Mouse (Mus musculus): ENCODE measurements at regions not wholly inside any gene's neighbourhood (a gene's known extent, or its start where the extent isn't known, plus 50 kb on each side); places are given as distances from the start of the nearest gene placed in this dataset.
A peak's percentile ranks its signal among the peaks of the same experiment; 100 is the strongest.

DNA sequence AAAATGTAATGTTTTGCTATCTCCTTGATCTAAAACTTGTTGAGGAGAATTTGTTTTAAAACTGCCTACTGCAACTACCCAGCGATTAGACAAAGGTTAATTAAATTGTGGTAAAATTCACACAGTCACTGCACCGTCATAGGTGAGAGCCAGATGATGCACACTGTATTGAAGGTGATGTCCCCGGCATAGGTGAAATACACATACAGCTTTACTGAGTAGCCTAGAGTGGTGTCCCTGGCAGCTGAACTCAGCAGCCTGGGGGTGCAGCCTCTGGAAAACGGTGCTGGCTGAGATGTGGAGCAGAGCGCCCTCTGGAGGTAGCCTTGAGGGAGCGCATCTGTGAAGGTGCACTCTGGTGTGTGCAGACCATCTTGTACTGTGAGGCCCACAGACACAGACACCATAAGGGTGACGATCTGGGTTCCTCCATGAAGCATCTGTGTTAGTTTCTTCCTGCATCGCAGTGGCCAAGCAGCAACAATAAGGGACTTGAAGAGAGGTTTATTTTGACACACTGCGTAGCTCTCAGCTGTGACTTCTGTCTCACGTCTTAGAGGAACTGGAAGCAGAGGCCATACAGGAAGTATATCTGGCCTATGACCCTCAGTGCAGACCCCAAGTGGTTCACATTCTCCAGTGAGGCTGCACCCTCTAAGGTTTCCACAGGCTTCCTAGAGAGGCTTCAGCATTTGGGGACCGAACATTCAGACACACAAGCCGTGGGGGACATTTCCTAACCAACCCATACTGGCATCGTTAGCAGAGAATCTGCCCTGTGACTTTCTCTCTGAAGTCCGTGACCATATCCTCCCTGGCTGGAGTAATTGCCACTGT is 68.6 kb upstream of the 1700021F07Rik start:
- H3K4me2 ChIP-seq (ENCODE audit: low read depth, low read length), result no peak overlapping the region
- no peaks in the 10 kb centered on the region for H3K36me3 ChIP-seq (replicated peaks; ENCODE audit: control insufficient read depth, insufficient read depth, low read depth, low read length)
- no peak overlapping the region for H3K9ac ChIP-seq (replicated peaks; ENCODE audit: low read length)
- H3K4me3 ChIP-seq (ENCODE audit: low read depth, low read length), result no peak overlapping the region
- H3K9me3 ChIP-seq (replicated peaks; ENCODE audit: control insufficient read depth, low read length), result no peaks in the 10 kb centered on the region
- H3K27ac ChIP-seq (replicated peaks; ENCODE audit: low read depth, low read length), result no peak overlapping the region
- ATAC-seq (replicated peaks; ENCODE audit: insufficient number of reproducible peaks, low FRiP score, low TSS enrichment, low read depth) (0 out of 2 replicates have a peak, but pooled peaks have one; percentile 67), DNase-seq (ENCODE audit: low spot score) (peak; percentile 45)
- H3K4me1 ChIP-seq (ENCODE audit: control insufficient read depth, insufficient read depth, low read length), result no peaks in the 10 kb centered on the region
- WGBS, result 67% methylated on average over 14 of the region's 14 CpGs
- H3K27me3 ChIP-seq (ENCODE audit: control insufficient read depth, insufficient read depth, low read length), result no peaks in the 10 kb centered on the region

DNA sequence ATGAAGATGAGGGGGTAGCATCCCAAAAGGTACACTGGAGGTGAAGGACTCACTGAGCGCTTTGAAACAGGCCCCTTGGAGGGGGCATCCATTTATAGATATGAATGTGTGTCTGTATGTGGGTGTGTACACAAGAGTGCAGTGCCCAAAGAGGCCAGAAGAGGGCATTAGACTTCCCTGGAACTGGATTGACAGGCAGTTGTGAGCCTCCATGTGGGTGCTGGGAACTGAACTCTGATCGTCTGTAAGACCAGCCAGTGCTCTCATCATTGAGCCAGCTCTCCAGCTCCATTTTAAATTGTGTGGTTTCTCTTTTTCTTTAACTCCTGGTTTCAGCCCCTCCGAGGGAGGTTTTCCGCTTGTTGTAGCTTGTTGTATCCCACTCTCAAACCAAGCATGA is 67.6 kb upstream of the 1700021F07Rik start:
- DNase-seq (ENCODE audit: low spot score), result no peak
- no peak overlapping the region for H3K4me3 ChIP-seq (ENCODE audit: low read depth, low read length)
- H3K4me1 ChIP-seq (ENCODE audit: control insufficient read depth, insufficient read depth, low read length), result no peaks in the 10 kb centered on the region
- H3K9me3 ChIP-seq (replicated peaks; ENCODE audit: control insufficient read depth, low read length), result no peaks in the 10 kb centered on the region
- no peak overlapping the region for H3K27ac ChIP-seq (replicated peaks; ENCODE audit: low read depth, low read length)
- no peak overlapping the region for H3K9ac ChIP-seq (replicated peaks; ENCODE audit: low read length)
- 92% methylated on average over 4 of the region's 4 CpGs for WGBS
- no peak overlapping the region for H3K4me2 ChIP-seq (ENCODE audit: low read depth, low read length)
- no peak for ATAC-seq (replicated peaks; ENCODE audit: insufficient number of reproducible peaks, low FRiP score, low TSS enrichment, low read depth)
- no peaks in the 10 kb centered on the region for H3K27me3 ChIP-seq (ENCODE audit: control insufficient read depth, insufficient read depth, low read length)
- no peaks in the 10 kb centered on the region for H3K36me3 ChIP-seq (replicated peaks; ENCODE audit: control insufficient read depth, insufficient read depth, low read depth, low read length)

DNA sequence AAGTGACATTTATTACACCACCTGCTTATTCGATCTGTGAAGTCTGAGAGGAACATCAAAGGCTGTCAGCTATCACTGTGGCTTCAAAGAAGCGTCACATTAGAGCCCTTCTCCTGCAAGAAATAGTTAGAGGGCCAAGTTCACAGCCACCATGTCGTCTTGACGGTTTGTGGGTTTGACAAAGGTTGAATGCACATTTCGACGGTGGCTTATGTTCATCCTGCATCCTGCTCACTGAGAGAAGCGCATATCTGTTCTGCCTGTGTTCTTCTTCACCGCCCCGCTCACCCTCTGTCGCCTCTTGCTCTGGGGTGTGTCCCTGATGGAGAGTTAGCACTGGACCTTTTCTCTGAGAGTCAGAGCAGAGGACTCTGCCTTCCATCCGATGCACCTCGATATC is 67.2 kb upstream of the 1700021F07Rik start:
- ATAC-seq (replicated peaks; ENCODE audit: insufficient number of reproducible peaks, low FRiP score, low TSS enrichment, low read depth) (no peak), DNase-seq (ENCODE audit: low spot score) (no peak)
- Histone ChIP-seq H3K9me3 (replicated peaks; ENCODE audit: control insufficient read depth, low read length) (no peaks in the 10 kb centered on the region), H3K4me1 (ENCODE audit: control insufficient read depth, insufficient read depth, low read length) (no peaks in the 10 kb centered on the region), H3K36me3 (replicated peaks; ENCODE audit: control insufficient read depth, insufficient read depth, low read depth, low read length) (no peaks in the 10 kb centered on the region), H3K27me3 (ENCODE audit: control insufficient read depth, insufficient read depth, low read length) (no peaks in the 10 kb centered on the region), H3K9ac (replicated peaks; ENCODE audit: low read length) (no peak overlapping the region), H3K4me3 (ENCODE audit: low read depth, low read length) (no peak overlapping the region), H3K4me2 (ENCODE audit: low read depth, low read length) (no peak overlapping the region), H3K27ac (replicated peaks; ENCODE audit: low read depth, low read length) (no peak overlapping the region)
- 92% methylated on average over 12 of the region's 12 CpGs for WGBS

- DNase-seq (ENCODE audit: low spot score) (no peak), ATAC-seq (replicated peaks; ENCODE audit: insufficient number of reproducible peaks, low FRiP score, low TSS enrichment, low read depth) (no peak)
- 83% methylated on average over 7 of the region's 7 CpGs for WGBS
These were observed 66.3 kb upstream of the 1700021F07Rik start for GRCm38 (mm10) chr2:173456083-173456482.

DNA sequence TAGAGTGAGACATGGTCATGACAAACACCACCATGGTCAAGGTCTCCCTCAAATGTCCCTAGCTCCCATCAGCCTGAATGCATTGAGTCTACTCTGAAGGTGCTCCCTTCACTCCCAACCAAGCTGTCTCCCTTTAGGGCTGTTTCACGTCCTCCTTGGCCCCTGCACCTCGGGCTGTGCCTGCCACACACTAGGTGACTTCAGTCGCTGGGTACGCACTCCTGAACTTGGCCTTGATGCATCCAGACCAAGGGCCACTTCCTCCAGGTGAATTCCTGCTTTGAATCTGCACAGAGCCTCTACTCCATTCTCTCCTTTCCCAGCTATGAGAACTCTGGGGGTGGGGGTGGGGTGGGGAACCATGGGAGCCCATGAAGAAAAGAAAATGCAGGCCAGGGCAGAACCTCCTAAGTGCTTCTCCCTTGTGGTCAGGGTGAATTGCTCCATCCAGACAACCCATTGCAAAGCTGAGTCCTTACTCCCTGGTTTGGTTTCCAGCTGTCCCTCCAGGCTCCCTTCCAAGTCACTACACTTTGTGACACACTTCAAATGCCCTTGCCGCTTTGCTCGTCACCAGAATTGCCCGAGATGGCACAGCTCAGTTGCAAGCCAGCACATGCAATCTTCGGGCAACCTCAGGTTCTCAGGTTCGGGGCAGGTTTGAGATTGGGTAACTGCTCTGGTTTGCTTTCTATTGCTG is 65.3 kb upstream of the 1700021F07Rik start:
- no peak for ATAC-seq (replicated peaks; ENCODE audit: insufficient number of reproducible peaks, low FRiP score, low TSS enrichment, low read depth)
- Histone ChIP-seq H3K27me3 (ENCODE audit: control insufficient read depth, insufficient read depth, low read length) (no peaks in the 10 kb centered on the region), H3K36me3 (replicated peaks; ENCODE audit: control insufficient read depth, insufficient read depth, low read depth, low read length) (no peaks in the 10 kb centered on the region), H3K4me1 (ENCODE audit: control insufficient read depth, insufficient read depth, low read length) (no peaks in the 10 kb centered on the region), H3K4me3 (ENCODE audit: low read depth, low read length) (no peak overlapping the region), H3K9me3 (replicated peaks; ENCODE audit: control insufficient read depth, low read length) (no peaks in the 10 kb centered on the region), H3K27ac (replicated peaks; ENCODE audit: low read depth, low read length) (no peak overlapping the region), H3K9ac (replicated peaks; ENCODE audit: low read length) (no peak overlapping the region), H3K4me2 (ENCODE audit: low read depth, low read length) (no peak overlapping the region)
- no peak for DNase-seq (ENCODE audit: low spot score)
- 89% methylated on average over 9 of the region's 9 CpGs for WGBS

More at GRCm38 (mm10) chr2:173456083-173456482, 66.3 kb upstream of the 1700021F07Rik start:
- Histone ChIP-seq H3K9ac (replicated peaks; ENCODE audit: low read length) (no peak overlapping the region), H3K27ac (replicated peaks; ENCODE audit: low read depth, low read length) (no peak overlapping the region), H3K4me1 (ENCODE audit: control insufficient read depth, insufficient read depth, low read length) (no peaks in the 10 kb centered on the region), H3K9me3 (replicated peaks; ENCODE audit: control insufficient read depth, low read length) (no peaks in the 10 kb centered on the region), H3K36me3 (replicated peaks; ENCODE audit: control insufficient read depth, insufficient read depth, low read depth, low read length) (no peaks in the 10 kb centered on the region), H3K4me3 (ENCODE audit: low read depth, low read length) (no peak overlapping the region), H3K4me2 (ENCODE audit: low read depth, low read length) (no peak overlapping the region), H3K27me3 (ENCODE audit: control insufficient read depth, insufficient read depth, low read length) (no peaks in the 10 kb centered on the region)

GRCm38 (mm10) chr2:173457624-173458320 is 64.6 kb upstream of the 1700021F07Rik start:
- Histone ChIP-seq H3K4me1 (ENCODE audit: control insufficient read depth, insufficient read depth, low read length) (no peaks in the 10 kb centered on the region), H3K9ac (replicated peaks; ENCODE audit: low read length) (no peak overlapping the region), H3K36me3 (replicated peaks; ENCODE audit: control insufficient read depth, insufficient read depth, low read depth, low read length) (no peaks in the 10 kb centered on the region), H3K4me2 (ENCODE audit: low read depth, low read length) (no peak overlapping the region), H3K9me3 (replicated peaks; ENCODE audit: control insufficient read depth, low read length) (no peaks in the 10 kb centered on the region), H3K27me3 (ENCODE audit: control insufficient read depth, insufficient read depth, low read length) (no peaks in the 10 kb centered on the region), H3K27ac (replicated peaks; ENCODE audit: low read depth, low read length) (no peak overlapping the region), H3K4me3 (ENCODE audit: low read depth, low read length) (no peak overlapping the region)
- DNase-seq (ENCODE audit: low spot score) (no peak), ATAC-seq (replicated peaks; ENCODE audit: insufficient number of reproducible peaks, low FRiP score, low TSS enrichment, low read depth) (no peak)
- WGBS, result 92% methylated on average over 18 of the region's 18 CpGs

DNA sequence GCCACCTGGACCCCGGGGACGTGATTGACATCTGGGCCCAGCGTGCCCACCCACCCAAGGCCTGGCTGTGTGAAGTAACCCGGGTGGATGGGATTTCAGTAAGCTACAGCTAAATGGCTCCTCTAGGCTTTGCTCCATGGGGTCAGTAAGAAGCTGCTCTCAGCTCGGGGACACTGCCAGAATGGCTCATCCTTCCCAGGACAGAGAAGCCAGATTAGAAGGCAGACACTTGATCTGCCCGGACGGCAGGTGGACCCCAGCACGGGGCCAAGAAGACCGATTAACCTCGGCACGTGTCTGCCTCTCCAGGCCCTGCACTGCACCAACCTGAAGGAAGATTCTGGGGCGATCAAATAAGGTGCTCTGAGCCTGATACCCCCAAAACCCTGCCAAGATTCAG is 63.5 kb upstream of the 1700021F07Rik start:
- DNase-seq (ENCODE audit: low spot score) (no peak), ATAC-seq (replicated peaks; ENCODE audit: insufficient number of reproducible peaks, low FRiP score, low TSS enrichment, low read depth) (no peak)
- H3K9me3 ChIP-seq (replicated peaks; ENCODE audit: control insufficient read depth, low read length), result no peaks in the 10 kb centered on the region
- 85% methylated on average over 12 of the region's 12 CpGs for WGBS
- no peak overlapping the region for H3K4me3 ChIP-seq (ENCODE audit: low read depth, low read length)
- H3K27ac ChIP-seq (replicated peaks; ENCODE audit: low read depth, low read length), result no peak overlapping the region
- no peaks in the 10 kb centered on the region for H3K27me3 ChIP-seq (ENCODE audit: control insufficient read depth, insufficient read depth, low read length)
- no peak overlapping the region for H3K9ac ChIP-seq (replicated peaks; ENCODE audit: low read length)
- H3K4me1 ChIP-seq (ENCODE audit: control insufficient read depth, insufficient read depth, low read length), result no peaks in the 10 kb centered on the region
- no peak overlapping the region for H3K4me2 ChIP-seq (ENCODE audit: low read depth, low read length)
- no peaks in the 10 kb centered on the region for H3K36me3 ChIP-seq (replicated peaks; ENCODE audit: control insufficient read depth, insufficient read depth, low read depth, low read length)

GRCm38 (mm10) chr2:173463313-173463712 is 59.1 kb upstream of the 1700021F07Rik start:
- H3K9me3 ChIP-seq (replicated peaks; ENCODE audit: control insufficient read depth, low read length), result no peaks in the 10 kb centered on the region
- H3K27ac ChIP-seq (replicated peaks; ENCODE audit: low read depth, low read length), result no peak overlapping the region
- no peak overlapping the region for H3K4me2 ChIP-seq (ENCODE audit: low read depth, low read length)
- no peaks in the 10 kb centered on the region for H3K4me1 ChIP-seq (ENCODE audit: control insufficient read depth, insufficient read depth, low read length)
- H3K9ac ChIP-seq (replicated peaks; ENCODE audit: low read length), result no peak overlapping the region
- no peak overlapping the region for H3K4me3 ChIP-seq (ENCODE audit: low read depth, low read length)
- no peak for ATAC-seq (replicated peaks; ENCODE audit: insufficient number of reproducible peaks, low FRiP score, low TSS enrichment, low read depth)
- DNase-seq (ENCODE audit: low spot score), result no peak
- no peaks in the 10 kb centered on the region for H3K36me3 ChIP-seq (replicated peaks; ENCODE audit: control insufficient read depth, insufficient read depth, low read depth, low read length)
- 93% methylated on average over 9 of the region's 9 CpGs for WGBS
- H3K27me3 ChIP-seq (ENCODE audit: control insufficient read depth, insufficient read depth, low read length), result no peaks in the 10 kb centered on the region
